Mouse (Mus musculus) lung, embryonic 14.5 days (tissue): Measurements from ENCODE around the gene Ylpm1. TPM values are rescaled to one million over a fixed set of nuclear protein-coding genes. Genes with fewer than 3 reads are reported as not detected.

Source experiments
- ATAC-seq: fragments of 200-750 bp; cut with Nextera tagmentation; 2 replicates; pipeline ENCODE4 v1.8.0; 2017; ENCODE audit warnings: mild to moderate bottlenecking, moderate TSS enrichment, moderate library complexity; ENCODE audit not compliant: insufficient read depth
- DNase-seq: peaks from one replicate; pipeline ENCODE4 v3.0.0-alpha.2; 2015
- H3K27ac ChIP-seq: fragments of 300-500 bp; sonication (generic); 2 replicates; pipeline ENCODE4 v1.5.1; 2014; ENCODE audit warnings: low read depth, mild to moderate bottlenecking, moderate library complexity
- H3K27me3 ChIP-seq: fragments of 300-500 bp; sonication (generic); 2 replicates; pipeline ENCODE4 v1.6.1; 2014; ENCODE audit warnings: low read length, control low read depth; ENCODE audit not compliant: insufficient read depth
- H3K36me3 ChIP-seq: fragments of 300-500 bp; sonication (generic); 2 replicates; pipeline ENCODE4 v1.6.1; 2014; ENCODE audit warnings: control low read depth; ENCODE audit not compliant: insufficient read depth
- H3K4me1 ChIP-seq: fragments of 300-500 bp; sonication (generic); 2 replicates; pipeline ENCODE4 v1.6.1; 2014; ENCODE audit warnings: antibody characterized with exemption, control low read depth; ENCODE audit not compliant: insufficient read depth
- H3K4me2 ChIP-seq: fragments of 300-500 bp; sonication (generic); 2 replicates; pipeline ENCODE4 v1.6.1; 2014; ENCODE audit warnings: mild to moderate bottlenecking
- H3K4me3 ChIP-seq: fragments of 300-500 bp; sonication (generic); 2 replicates; pipeline ENCODE4 v1.5.1; 2014; ENCODE audit warnings: low read depth, low read length
- H3K9ac ChIP-seq: fragments of 300-500 bp; sonication (generic); 2 replicates; pipeline ENCODE4 v1.6.1; 2014
- H3K9me3 ChIP-seq: fragments of 300-500 bp; sonication (generic); 2 replicates; pipeline ENCODE4 v1.6.1; 2016; ENCODE audit warnings: low read depth, low read length, control low read depth
- CTCF ChIP-seq: IDR thresholded peaks from 2 replicates; pipeline ENCODE4 v1.5.1; 2016; ENCODE audit warnings: antibody characterized with exemption, low read depth
- WGBS: fragments of 180-500 bp; shearing (Covaris S2); extraction: QIAGEN DNeasy Blood & Tissue Kit; methylation state at CpG from one replicate; pipeline ENCODE4 v1.1.7; 2014; 5-methylcytosine and 5-hydroxymethylcytosine counted together
- polyA plus RNA-seq: library from polyadenylated mRNA; unstranded; fragments of >200 nt; fragmentation: Nextera tagmentation; extraction: Ambion mirVana; gene quantifications from 2 replicates; pipeline ENCODE4 v1.2.1, GENCODE M21; 2014

Ylpm1 gene
- polyA plus RNA-seq, 1 experiment from 2014 or later, result 38.5 TPM

GRCm38 (mm10) chr12:85010541-85010940 is 14.4 kb downstream of the Ylpm1 start:
- H3K4me3 ChIP-seq, result no peak overlapping the region
- H3K9ac ChIP-seq, result no peak overlapping the region
- 0 out of 2 replicates have a peak, but pooled peaks cover 6% of the 10 kb centered on the region for H3K9me3 ChIP-seq
- H3K27ac ChIP-seq, result no peak overlapping the region
- no peaks in the 10 kb centered on the region for H3K27me3 ChIP-seq
- peaks cover 28% of the 10 kb centered on the region for H3K36me3 ChIP-seq
- 77% methylated on average over 2 of the region's 2 CpGs for WGBS
- DNase-seq (no peak), ATAC-seq (no peak)
- no peaks in the 10 kb centered on the region for H3K4me1 ChIP-seq
- H3K4me2 ChIP-seq, result no peak overlapping the region
- TF ChIP-seq CTCF, result no peak

GRCm38 (mm10) chr12:85012185-85012584 is 16.1 kb downstream of the Ylpm1 start:
- Histone ChIP-seq H3K27me3 (no peaks in the 10 kb centered on the region), H3K4me1 (no peaks in the 10 kb centered on the region), H3K9ac (no peak overlapping the region), H3K27ac (no peak overlapping the region), H3K36me3 (peaks cover 40% of the 10 kb centered on the region), H3K9me3 (0 out of 2 replicates have a peak, but pooled peaks cover 6% of the 10 kb centered on the region), H3K4me2 (no peak overlapping the region), H3K4me3 (no peak overlapping the region)
- no peak for TF ChIP-seq CTCF
- 92% methylated on average over 2 of the region's 2 CpGs for WGBS
- DNase-seq (no peak), ATAC-seq (no peak)

GRCm38 (mm10) chr12:85022071-85022470 is 25.9 kb downstream of the Ylpm1 start:
- Histone ChIP-seq H3K9ac (no peak overlapping the region), H3K27me3 (no peaks in the 10 kb centered on the region), H3K9me3 (no peaks in the 10 kb centered on the region), H3K4me3 (no peak overlapping the region), H3K27ac (no peak overlapping the region), H3K4me2 (no peak overlapping the region), H3K36me3 (peaks cover 31% of the 10 kb centered on the region; the same call in 1 of the 2 replicates), H3K4me1 (no peaks in the 10 kb centered on the region)
- ATAC-seq (no peak), DNase-seq (no peak)
- TF ChIP-seq CTCF, result no peak
- WGBS, result 92% methylated on average over 1 of the region's 1 CpGs

- no peak overlapping the region for H3K4me3 ChIP-seq
- no peak for ATAC-seq
- no peaks in the 10 kb centered on the region for H3K9me3 ChIP-seq
- H3K36me3 ChIP-seq, result peaks cover 44% of the 10 kb centered on the region
- no peak overlapping the region for H3K4me2 ChIP-seq
- no peaks in the 10 kb centered on the region for H3K4me1 ChIP-seq
- no peaks in the 10 kb centered on the region for H3K27me3 ChIP-seq
- DNase-seq, result peak; percentile 62
- H3K9ac ChIP-seq, result no peak overlapping the region
- 93% methylated on average over 2 of the region's 2 CpGs for WGBS
- TF ChIP-seq CTCF, result peak; percentile 56
- no peak overlapping the region for H3K27ac ChIP-seq
Observed at GRCm38 (mm10) chr12:85032710-85033109, 36.6 kb downstream of the Ylpm1 start.

GRCm38 (mm10) chr12:85051218-85051617 is 55.1 kb downstream of the Ylpm1 start:
- Histone ChIP-seq H3K9ac (no peak overlapping the region), H3K4me3 (no peak overlapping the region), H3K36me3 (peaks cover 72% of the 10 kb centered on the region), H3K27ac (no peak overlapping the region), H3K27me3 (no peaks in the 10 kb centered on the region), H3K9me3 (no peaks in the 10 kb centered on the region), H3K4me2 (no peak overlapping the region), H3K4me1 (no peaks in the 10 kb centered on the region)
- ATAC-seq (no peak), DNase-seq (no peak)
- TF ChIP-seq CTCF, result no peak
- 52% methylated on average over 6 of the region's 6 CpGs for WGBS

- no peak for DNase-seq
- no peak overlapping the region for H3K9ac ChIP-seq
- H3K9me3 ChIP-seq, result no peaks in the 10 kb centered on the region
- peaks cover 69% of the 10 kb centered on the region for H3K36me3 ChIP-seq
- H3K27ac ChIP-seq, result no peak overlapping the region
- no peak overlapping the region for H3K4me3 ChIP-seq
- ATAC-seq, result no peak
- no peak overlapping the region for H3K4me2 ChIP-seq
- H3K4me1 ChIP-seq, result no peaks in the 10 kb centered on the region
- TF ChIP-seq CTCF, result no peak
- H3K27me3 ChIP-seq, result no peaks in the 10 kb centered on the region
Observed at GRCm38 (mm10) chr12:85071043-85071442, 74.9 kb downstream of the Ylpm1 start.

GRCm38 (mm10) chr12:85077100-85077499 is 81.0 kb downstream of the Ylpm1 start:
- DNase-seq (no peak), ATAC-seq (no peak)
- Histone ChIP-seq H3K27me3 (no peaks in the 10 kb centered on the region), H3K9me3 (no peaks in the 10 kb centered on the region), H3K4me2 (no peak overlapping the region), H3K27ac (no peak overlapping the region), H3K9ac (no peak overlapping the region), H3K4me3 (no peak overlapping the region), H3K4me1 (no peaks in the 10 kb centered on the region), H3K36me3 (peaks cover 31% of the 10 kb centered on the region)
- no peak for TF ChIP-seq CTCF
- WGBS, result 88% methylated on average over 3 of the region's 3 CpGs

- no peak overlapping the region for H3K4me3 ChIP-seq
- no peak for TF ChIP-seq CTCF
- H3K9ac ChIP-seq, result no peak overlapping the region
- no peaks in the 10 kb centered on the region for H3K9me3 ChIP-seq
- no peak overlapping the region for H3K4me2 ChIP-seq
- no peaks in the 10 kb centered on the region for H3K27me3 ChIP-seq
- ATAC-seq (no peak), DNase-seq (no peak)
- H3K36me3 ChIP-seq, result peaks cover 31% of the 10 kb centered on the region
- 58% methylated on average over 2 of the region's 2 CpGs for WGBS
- no peak overlapping the region for H3K27ac ChIP-seq
- no peaks in the 10 kb centered on the region for H3K4me1 ChIP-seq
Observed at GRCm38 (mm10) chr12:85084257-85084656, 88.1 kb downstream of the Ylpm1 start.
